Mouse (Mus musculus) cortical plate, adult 2 months (tissue): ENCODE measurements around the gene Slc6a19.

Experiments used
- CTCF ChIP-seq: fragments of 200-500 bp; IDR thresholded peaks from 2 replicates; pipeline ENCODE4 v1.5.1; 2011; ENCODE audit warnings: mild to moderate bottlenecking, control low read depth, low read length; ENCODE audit not compliant: insufficient read depth; ENCODE audit errors: extremely low read depth
- POLR2A ChIP-seq: fragments of 200-500 bp; IDR thresholded peaks from 2 replicates; pipeline ENCODE4 v1.6.1; 2011; ENCODE audit warnings: mild to moderate bottlenecking, low read length, control low read depth; ENCODE audit not compliant: insufficient read depth; ENCODE audit errors: extremely low read depth

- TF ChIP-seq CTCF (no peak), POLR2A (no peak)
These were observed at the start of gene Slc6a19 for GRCm38 (mm10) chr13:73704694-73705325.
